Mouse (Mus musculus) hematopoietic stem cell, adult 5-6 weeks (primary cell): ENCODE data around the gene Fancc. TPM values are rescaled to one million over a fixed set of nuclear protein-coding genes. Genes with fewer than 3 reads are reported as not detected.

ENCODE experiments used
- ATAC-seq, 2 experiments: fragments of 125-278 bp in 1 of 2; replicated peaks in 1 of 2; 2 replicates each; pipeline ENCODE4 v1.8.0; 2016 to 2017; ENCODE audit warnings: inconsistent platforms in 2 of 2, mild to moderate bottlenecking in 2 of 2, moderate number of reproducible peaks in 2 of 2, low read depth in 1 of 2, moderate TSS enrichment in 1 of 2; ENCODE audit not compliant: low FRiP score in 2 of 2, poor library complexity in 2 of 2, severe bottlenecking in 2 of 2, insufficient read depth in 1 of 2, low TSS enrichment in 1 of 2
- total RNA-seq: library from RNA; stranded (forward); fragments of 172-1452, 232-1000 nt; gene quantifications from 2 replicates; pipeline ENCODE4 v1.2.3, GENCODE M21; 2017

Fancc gene
- total RNA-seq, 1 experiment from 2014 or later, result 21.0 TPM

DNA sequence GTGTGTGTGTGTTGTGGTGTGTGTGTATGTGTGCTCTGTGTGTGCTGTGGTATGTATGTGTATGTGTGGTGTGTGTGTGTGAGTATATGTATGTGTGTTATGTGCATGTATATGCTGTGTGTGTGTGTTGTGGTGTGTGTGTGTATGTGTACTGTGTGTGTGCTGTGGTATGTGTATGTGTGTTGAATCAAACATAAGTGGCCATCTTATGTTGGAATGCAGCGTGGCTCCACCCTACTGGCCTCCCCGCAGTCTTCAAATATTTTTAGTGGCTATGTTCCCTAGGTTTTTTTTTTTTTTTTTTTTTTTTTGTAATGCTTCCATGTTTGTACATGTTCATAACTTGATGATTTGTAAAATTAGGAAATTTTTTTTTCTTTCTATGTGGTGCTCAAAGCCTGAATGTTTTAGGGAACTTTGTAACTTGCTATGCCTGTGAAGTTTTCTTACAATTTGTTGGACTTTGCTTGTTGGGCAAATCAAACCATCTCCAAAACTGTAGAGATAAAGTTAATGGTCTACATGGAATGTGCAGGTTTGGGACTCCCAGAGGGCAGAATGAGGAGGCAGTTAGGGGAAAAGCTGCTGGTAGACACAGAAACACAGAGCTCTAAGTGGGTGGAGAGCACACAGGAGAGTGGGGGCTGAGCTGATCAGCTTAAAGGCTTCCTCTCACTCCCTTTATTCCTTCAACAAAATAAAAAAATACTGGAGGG lies 244.6 kb downstream of the Fancc start:
- no peak for ATAC-seq

DNA sequence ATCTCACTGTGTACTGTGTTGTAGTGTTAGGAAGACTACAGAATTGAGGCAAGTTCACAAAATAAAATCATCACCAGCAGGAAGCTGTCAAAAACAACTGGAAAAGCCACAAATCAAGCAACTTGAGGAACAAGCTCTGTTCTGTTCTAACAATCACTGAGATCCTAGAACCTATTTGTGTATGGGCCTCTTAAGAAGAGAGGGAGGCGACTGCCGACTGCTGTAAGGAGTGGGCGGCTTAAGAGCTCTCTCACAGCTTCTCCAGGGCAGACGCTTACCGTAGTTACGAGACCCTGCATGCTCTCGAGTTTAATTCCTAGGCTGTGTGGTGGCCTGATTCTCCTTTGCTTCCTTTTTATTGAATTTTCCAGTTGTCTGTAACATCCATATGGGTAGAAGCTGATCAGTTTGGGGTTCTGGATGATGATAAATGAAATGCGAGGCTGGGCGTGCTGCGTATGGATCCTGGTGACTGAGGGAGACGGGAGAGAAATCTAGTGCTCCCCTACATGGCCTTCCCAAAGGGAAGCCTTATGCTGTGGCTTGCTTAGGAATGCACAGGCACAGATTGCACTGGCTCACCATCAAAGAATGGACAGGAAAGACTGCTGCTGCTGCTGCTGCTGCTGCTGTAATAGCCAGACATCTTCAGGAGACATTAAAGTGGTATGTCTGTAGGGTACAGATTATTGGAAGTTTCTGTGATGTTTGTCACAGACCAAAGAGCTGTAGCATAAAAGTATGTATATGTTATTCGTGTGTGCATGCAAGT lies 245.8 kb downstream of the Fancc start:
- ATAC-seq, result no peak

DNA sequence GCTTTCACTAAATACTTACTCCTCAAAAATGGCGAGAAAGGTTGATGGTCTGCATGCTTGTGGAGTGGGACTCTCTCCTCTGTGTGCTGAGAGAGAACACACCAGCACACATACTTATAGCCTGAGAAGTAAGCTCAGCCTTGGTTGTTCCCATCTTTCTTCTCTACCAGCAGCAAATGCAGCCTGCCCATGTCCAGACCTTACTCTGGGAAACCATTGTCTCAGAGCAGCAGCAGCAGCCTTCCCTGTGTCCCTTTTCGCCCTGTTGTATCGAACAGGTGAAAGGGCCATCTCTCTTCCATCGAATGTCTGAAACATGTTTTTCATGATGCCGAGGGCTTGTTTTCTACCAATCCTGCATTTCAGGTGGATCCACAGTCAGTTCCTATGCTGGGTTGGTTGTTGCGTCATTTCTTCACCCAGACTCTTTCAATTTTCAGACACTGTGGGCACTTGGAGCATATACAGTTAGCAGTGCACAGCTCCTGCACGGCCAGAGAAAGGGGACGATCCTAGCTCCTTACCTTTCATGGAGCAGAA lies 246.6 kb downstream of the Fancc start:
- no peak for ATAC-seq

DNA sequence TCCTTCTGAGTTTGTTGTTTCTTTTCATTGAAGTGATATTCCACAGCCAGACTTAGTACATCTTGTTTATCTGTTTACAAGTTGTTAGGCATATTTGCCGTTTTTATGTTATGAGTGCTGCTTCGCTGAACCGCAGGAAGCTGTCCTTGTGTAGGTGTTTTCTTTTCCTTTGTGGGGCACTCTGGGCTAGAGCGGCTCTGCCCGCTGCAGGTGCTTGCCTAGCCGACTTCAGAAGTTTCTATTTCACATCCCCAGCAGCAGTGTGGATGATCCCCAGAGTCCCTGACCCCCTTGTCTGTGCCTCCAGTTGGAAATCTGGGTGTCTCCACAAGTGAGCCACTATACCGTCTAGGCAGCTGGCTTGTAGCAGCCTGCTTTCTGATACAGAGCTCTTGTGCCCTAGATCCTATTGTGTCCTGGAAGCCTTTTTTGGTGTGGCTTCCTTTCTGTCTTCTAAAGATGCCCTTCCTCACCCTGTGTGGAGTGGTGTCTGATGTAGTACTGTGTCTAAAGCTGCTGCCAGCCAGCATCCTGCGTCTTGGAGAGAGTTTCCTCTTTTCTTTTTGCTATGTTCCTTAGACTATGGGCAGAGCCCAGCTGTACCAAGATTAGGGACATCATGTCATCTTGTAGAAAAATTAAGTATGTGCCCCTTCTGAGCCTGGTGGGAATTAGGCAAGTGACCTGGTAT lies 247.2 kb downstream of the Fancc start:
- peak; percentile 46 to 65 for ATAC-seq

DNA sequence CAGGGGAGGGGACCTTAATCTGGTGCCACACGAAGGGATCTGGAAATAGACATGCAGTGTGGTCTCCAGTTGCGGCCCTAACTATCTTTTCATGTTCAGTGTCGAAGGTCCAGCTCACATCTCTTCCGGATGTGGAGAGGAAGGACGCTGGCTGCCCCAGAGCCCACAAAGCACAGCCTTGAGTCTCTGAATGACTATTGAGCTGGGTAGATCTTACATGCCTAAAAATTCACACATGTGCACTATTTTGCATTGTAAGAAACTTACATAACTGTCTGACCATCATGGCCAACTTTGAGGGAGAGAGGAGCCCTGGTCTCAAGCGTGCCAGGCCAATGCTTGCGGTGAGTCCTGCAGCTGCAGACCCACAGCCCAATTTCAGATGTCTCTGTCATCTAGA lies 247.9 kb downstream of the Fancc start:
- ATAC-seq, result no peak

DNA sequence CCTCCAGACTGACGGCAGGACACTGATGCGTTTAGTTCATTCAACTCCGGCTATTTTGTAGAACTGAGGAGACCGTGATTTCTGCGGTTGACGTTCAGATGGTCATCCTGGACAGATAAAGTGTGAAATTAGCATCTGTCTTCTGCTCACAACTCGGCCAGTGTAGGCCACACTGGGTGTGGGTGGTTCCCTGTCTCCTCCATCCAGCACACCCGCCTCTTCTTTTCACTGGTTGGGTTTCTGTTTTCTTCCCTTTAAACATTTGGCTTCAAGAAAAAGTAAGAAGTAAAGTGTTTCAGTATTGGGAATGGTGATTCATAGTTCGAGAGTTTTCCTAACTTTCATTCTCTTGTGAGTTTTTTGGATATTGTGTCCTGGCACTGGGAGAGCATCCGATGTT lies 248.8 kb downstream of the Fancc start:
- no peak for ATAC-seq

DNA sequence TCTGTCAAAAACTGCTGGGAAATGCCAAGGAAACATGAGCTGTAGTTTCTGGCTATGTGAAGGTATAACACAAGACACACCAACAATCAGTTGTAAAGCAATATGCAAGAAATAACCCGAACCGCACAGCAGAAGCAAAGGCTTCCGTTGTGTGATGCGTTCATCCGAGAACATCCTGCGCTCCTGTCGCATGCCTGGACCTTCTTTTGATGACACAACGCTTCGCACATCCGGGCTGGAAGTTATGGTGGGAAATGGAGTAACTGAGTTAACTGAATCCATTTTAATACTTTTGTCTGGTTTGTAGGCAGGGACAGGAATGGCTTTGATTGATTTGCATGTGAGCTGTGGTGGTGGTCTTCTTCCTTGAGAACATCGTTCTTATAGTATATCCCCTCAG lies 249.4 kb downstream of the Fancc start:
- no peak for ATAC-seq

DNA sequence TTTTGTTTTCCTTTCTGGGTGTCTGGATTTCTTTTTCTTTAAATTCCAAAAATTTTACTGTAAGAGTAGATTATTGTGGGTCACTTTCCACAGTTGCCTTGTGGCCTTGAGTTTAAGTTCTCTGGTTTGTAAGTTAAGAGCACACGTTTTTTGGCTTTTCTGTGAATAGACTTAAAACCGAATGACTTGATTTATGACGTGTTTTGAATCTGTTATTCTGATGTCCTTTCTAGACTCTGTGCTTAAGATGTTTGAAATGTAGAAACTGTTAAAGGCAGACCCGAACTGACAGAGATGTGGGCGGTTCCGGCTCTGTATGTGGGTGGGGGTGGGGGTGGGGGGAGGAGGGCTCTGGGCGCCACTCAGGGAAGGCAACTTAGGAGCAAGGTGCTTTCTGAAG lies 250.0 kb downstream of the Fancc start:
- no peak for ATAC-seq

DNA sequence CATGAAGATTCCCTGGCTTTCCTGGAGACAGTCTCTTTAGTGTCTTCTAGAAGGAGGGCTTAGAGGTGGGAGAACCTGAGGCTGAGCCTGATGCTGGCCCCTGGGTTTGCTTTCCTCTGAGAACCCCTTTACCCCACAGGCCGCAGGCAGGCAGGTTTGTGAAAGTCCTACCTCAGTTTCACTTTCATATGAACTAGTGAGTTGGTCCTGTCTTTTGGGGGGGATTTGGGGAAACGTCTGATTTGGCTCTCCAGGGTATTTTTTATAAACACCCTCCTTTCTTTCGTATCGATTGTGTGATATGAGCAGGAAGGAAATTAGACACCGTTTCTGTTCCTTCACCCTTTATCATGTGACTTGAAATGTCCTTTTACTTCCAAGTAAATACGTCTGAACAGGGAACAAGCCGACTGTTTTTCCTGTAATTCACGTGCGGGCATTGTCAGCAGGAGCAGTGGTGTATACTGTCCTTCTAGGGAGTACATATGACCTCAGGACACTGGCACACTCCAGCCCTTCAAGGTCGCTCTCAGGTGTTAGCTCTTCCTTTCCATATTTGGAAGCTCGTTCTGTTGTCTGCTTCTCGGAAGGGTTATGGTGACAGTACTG lies 250.6 kb downstream of the Fancc start:
- 0 out of 4 replicates have a peak, but pooled peaks of 1 of the 2 experiments have one; percentile 27 for ATAC-seq

DNA sequence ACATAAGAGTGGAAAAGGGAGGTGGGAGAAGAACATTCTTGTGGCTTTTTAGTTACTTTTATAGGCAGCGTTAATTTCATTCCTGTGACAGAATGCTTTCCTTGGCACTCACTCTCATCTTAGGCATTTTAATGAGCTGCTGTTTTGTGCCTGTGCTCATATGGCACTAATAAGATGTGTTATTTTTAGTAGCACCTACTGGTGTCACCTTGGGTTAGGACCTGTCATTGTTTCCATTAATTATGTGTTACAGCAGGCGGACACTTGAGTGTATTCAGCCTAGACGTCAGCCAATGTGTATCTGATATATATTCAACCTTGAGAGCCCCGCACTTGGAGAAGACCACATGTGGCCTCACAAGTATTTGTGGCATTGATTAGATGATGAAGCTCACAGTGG lies 251.3 kb downstream of the Fancc start:
- ATAC-seq, result no peak

DNA sequence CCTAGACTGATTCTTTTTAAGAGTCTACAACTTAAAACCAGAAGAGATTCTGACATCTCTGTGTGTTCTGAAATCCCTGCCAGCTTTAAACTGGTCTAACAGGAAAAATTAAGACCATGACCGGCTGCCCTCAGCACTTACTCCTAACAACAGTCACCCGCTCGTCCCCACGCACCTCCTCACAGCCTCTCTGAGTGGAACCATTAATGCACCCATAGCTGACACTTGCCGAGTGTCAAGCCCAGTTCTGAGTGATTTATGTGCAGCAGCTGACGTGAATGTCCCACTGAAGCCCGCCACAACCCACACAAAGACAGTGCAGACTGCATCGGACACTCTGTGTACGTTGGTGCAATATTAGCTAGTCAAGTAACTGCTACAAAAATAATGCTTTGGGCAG lies 251.9 kb downstream of the Fancc start:
- no peak for ATAC-seq

DNA sequence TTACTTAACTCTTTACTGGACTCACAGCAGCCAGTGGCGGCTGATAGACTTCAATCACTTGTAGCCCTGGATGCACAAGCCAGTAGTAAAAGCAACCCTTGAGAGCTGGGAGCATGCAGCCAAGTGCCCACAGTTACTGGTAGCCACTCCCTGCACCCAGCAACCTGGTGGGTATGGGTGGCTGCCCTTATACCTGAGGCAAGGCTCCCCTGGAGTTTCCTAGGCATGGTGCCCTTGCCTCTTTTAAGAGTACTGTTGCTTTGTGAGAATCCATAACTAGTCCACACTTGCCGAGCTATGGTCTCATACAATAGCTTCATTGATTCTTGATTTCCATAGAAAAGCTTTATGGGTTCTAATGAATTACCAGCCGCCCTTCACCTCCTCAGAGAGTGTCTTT lies 252.7 kb downstream of the Fancc start:
- no peak for ATAC-seq

DNA sequence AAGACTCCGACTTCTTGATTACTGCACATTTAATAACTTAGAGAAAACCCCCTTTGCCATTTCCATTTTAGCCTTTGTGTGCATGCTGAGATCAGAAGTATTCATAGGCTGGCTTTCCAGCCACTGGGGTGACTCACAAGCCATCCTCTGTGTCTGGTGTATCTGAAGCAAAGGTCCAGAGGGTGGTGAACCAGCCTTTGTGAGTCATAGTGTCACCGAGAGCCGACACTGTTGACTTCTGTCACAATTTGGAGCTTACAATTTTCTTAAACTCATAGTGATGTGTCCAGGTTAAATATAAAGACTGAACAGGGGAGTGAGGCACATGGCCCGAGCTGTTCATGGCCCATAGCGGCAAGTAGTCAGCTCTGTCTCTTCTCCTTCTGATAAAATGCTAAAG lies 253.5 kb downstream of the Fancc start:
- no peak for ATAC-seq

DNA sequence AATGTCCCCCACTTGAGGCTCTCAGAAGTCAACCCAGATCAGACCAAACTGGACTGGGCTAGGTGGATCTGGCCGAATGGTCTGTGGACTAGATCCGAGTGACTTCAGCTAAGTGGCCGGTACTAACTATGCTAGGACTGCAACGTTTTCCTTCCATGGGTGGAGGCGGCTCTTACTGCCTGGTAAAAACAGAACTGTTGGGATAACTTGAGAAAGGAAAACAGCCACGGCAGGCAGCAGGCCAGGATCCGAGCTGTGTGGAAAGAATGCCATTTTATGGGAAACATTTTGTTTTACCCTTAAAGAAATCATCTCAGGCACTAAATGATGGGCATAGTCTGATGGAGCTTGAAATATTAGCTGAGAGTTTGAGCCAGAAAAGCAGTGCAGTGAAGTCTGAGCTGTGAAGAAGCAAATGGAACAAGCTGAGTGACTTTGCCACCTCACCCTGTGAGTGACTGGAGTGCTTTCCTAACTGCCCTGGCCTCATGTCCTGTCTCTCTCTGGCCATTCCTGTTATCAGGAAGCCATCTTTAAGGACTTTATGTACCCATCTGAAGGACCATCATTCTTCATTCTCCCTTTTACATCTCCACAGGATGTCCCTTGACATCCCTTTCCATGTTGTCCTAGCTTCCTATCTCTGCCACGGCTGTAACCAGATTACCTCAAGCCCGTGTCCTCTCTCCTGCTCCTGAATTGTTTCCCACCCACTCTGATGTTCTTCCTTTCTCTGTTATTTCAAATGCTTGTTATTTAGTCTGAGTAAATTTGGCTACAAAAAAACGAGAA lies 254.5 kb downstream of the Fancc start:
- ATAC-seq, result no peak

DNA sequence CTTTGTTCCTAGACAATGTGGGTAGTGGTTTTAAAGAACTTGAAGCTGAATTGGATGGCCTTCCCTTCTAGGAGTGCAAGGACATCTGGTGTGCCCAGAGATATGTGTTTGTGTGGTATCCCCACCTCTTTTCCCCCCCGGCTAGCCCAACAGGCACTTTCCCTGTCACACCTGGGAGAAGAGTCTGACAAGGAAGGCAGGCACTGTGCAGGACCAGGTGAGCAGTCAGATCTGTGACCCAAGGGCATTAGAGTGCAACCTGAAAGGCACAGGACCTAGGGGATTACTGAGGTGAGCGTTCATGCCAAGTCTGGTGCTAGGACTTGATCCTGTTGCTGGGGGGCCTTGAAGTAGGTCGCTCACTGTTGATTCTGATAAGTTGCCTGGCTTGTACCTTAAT lies 255.4 kb downstream of the Fancc start:
- no peak for ATAC-seq

DNA sequence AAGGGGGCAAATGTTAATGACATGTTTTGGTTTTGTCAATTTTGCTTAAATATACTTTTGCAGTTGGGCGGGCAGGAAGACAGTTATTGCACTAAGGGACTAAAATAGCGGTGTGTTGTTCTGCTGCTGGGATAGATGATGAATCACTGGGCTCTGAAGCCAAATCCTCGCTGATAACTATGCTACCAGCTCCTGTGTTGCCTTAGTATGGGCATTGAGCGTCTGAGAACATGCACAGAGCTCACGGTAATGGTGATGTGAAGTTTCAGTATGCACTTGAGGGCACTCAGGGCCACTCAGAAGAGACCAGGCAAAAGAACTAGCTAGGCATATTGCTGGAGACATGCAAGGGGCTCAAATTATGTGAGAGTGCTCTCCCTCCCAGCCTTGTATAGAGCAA lies 256.2 kb downstream of the Fancc start:
- ATAC-seq, result no peak
